In the genomic region with DNA sequence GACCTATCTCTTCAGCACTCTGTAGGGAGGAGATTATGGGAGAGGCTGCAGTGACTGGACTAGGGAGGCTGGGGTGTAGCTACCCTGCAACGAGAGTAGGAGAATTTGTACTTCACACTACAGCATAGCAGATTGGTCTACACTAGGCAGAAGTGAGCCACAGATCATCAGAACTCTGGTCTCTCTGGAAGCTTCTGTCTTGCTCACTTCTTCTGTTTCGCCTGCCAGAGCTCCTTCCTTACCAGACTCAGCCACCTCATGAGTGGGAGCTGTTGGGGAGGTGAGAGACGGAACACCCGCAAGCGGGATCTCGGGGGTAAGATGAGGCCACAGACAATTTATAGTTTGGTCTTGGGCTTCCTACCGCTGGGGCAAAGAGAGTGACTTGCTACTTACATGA, we compare ENCODE assay signal across 21 mouse cellular contexts.
DNase-seq lines count a peak whose midpoint lies in the region; ATAC-seq lines count a peak whose summit lies in the region.
"Had no signal": no experiment of that assay in that cellular context is flagged by ENCODE, and none has a peak within 500 bp of the region (broad histone marks: within the 10 kb centered on the region; RNA-seq: fewer than 3 reads in every experiment).

No protein-coding gene starts in this region.

- no peak for DNase-seq in frontal cortex, postnatal 25 days (ENCODE audit: low spot score in 2 of 2)
- DNase-seq in right cerebral cortex, adult 18-20 months: peak; percentile 18
- no peak for DNase-seq in right cerebral cortex, postnatal 36 days (ENCODE audit: low spot score in 2 of 2)
- no peak for DNase-seq in cerebellum, postnatal 4 days (ENCODE audit: low spot score in 2 of 2)
- DNase-seq: adrenal gland, adult 8-10 months; adrenal gland, postnatal 14 days; adrenal gland, postnatal 36 days; B cell, adult 2 months; cerebellum, adult 11 months; cerebellum, adult 18-20 months; cerebellum, adult 8-10 months; cerebellum, adult 9-11 months; cerebellum, postnatal 14 days; cerebellum, postnatal 36 days; forebrain, postnatal 0 days had no signal

- peak; percentile 84 for ATAC-seq in frontal cortex, adult (ENCODE audit: low TSS enrichment)
- ATAC-seq: activated CD4-positive, CD25-positive, alpha-beta regulatory T cell, adult 4 months; CD4-positive, CD25-positive, alpha-beta regulatory T cell, adult 4 months; forebrain, embryonic 13.5 days; forebrain, embryonic 15.5 days; forebrain, postnatal 0 days; Patski had no signal
